Mouse (Mus musculus) midbrain, postnatal 0 days (tissue): ENCODE measurements at regions not wholly inside any gene's neighbourhood (a gene's known extent, or its start where the extent isn't known, plus 50 kb on each side); places are given as distances from the start of the nearest gene placed in this dataset.

ENCODE experiments used
- ATAC-seq: fragments of 200-750 bp; cut with Nextera tagmentation; 2 replicates; pipeline ENCODE4 v1.8.0; 2017; ENCODE audit warnings: moderate number of reproducible peaks, mild to moderate bottlenecking, moderate TSS enrichment, moderate library complexity; ENCODE audit not compliant: low FRiP score
- DNase-seq: peaks from one replicate; pipeline ENCODE4 v3.0.0-alpha.2; 2015; ENCODE audit warnings: low spot score
- H3K27ac ChIP-seq: fragments of 300-500 bp; sonication (generic); 2 replicates; pipeline ENCODE4 v1.5.1; 2014; ENCODE audit warnings: low read depth, mild to moderate bottlenecking, low read length, mixed read lengths
- H3K27me3 ChIP-seq: fragments of 300-500 bp; sonication (generic); 2 replicates; pipeline ENCODE4 v1.6.1; 2014; ENCODE audit warnings: low read length, control low read depth, mixed read lengths; ENCODE audit not compliant: insufficient read depth
- H3K36me3 ChIP-seq: fragments of 300-500 bp; sonication (generic); 2 replicates; pipeline ENCODE4 v1.6.1; 2014; ENCODE audit warnings: low read length, control low read depth, mixed read lengths; ENCODE audit not compliant: insufficient read depth
- H3K4me1 ChIP-seq: fragments of 300-500 bp; sonication (generic); 2 replicates; pipeline ENCODE4 v1.6.1; 2014; ENCODE audit warnings: mild to moderate bottlenecking, control low read depth, antibody characterized with exemption, low read length, mixed read lengths; ENCODE audit not compliant: insufficient read depth
- H3K4me2 ChIP-seq: fragments of 300-500 bp; sonication (generic); 2 replicates; pipeline ENCODE4 v1.6.1; 2014; ENCODE audit warnings: low read depth, mild to moderate bottlenecking, low read length, mixed read lengths; ENCODE audit not compliant: poor library complexity, severe bottlenecking
- H3K4me3 ChIP-seq: fragments of 300-500 bp; sonication (generic); 2 replicates; pipeline ENCODE4 v1.5.1; 2014; ENCODE audit warnings: low read depth, mild to moderate bottlenecking, low read length, moderate library complexity
- H3K9ac ChIP-seq: fragments of 300-500 bp; sonication (generic); replicated peaks from 2 replicates; pipeline ENCODE4 v1.6.1; 2014; ENCODE audit warnings: mild to moderate bottlenecking, low read length, moderate library complexity, mixed read lengths; ENCODE audit not compliant: poor library complexity, severe bottlenecking
- H3K9me3 ChIP-seq: fragments of 300-500 bp; sonication (generic); 2 replicates; pipeline ENCODE4 v1.6.1; 2016; ENCODE audit warnings: low read length, control low read depth
- CTCF ChIP-seq: IDR thresholded peaks from 2 replicates; pipeline ENCODE4 v1.5.1; 2016; ENCODE audit warnings: antibody characterized with exemption, mild to moderate bottlenecking
- WGBS: fragments of 180-500 bp; shearing (Covaris S2); extraction: QIAGEN DNeasy Blood & Tissue Kit; methylation state at CpG from one replicate; pipeline ENCODE4 v1.1.7; 2014; 5-methylcytosine and 5-hydroxymethylcytosine counted together

DNA sequence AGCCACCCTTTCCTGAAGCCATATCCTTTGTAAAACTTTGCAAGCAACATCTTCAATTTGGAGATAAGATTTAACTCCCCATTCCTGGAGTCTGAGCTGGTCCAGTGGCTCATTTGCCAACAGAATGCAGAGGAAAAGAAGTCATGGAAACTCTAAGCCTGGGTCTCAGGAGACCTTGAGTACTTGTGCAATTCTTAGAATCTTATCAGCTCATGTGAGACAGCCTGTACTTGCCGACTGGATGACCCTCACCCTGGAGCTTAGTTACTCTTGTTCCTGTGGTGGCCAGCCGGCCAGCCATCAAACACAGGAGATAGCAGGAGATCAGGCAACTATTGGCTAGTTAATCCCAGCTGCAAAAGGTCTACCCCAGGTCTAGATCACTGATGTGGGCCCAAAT is 196.3 kb downstream of the Slc30a10 start:
- Histone ChIP-seq H3K4me1 (no peaks in the 10 kb centered on the region), H3K27me3 (no peaks in the 10 kb centered on the region), H3K36me3 (no peaks in the 10 kb centered on the region), H3K27ac (no peak overlapping the region), H3K4me3 (no peak overlapping the region), H3K9me3 (no peaks in the 10 kb centered on the region), H3K9ac (no peak overlapping the region), H3K4me2 (no peak overlapping the region)
- ATAC-seq (no peak), DNase-seq (no peak)
- WGBS: 81% methylated on average over 2 of the region's 2 CpGs
- TF ChIP-seq CTCF: no peak

DNA sequence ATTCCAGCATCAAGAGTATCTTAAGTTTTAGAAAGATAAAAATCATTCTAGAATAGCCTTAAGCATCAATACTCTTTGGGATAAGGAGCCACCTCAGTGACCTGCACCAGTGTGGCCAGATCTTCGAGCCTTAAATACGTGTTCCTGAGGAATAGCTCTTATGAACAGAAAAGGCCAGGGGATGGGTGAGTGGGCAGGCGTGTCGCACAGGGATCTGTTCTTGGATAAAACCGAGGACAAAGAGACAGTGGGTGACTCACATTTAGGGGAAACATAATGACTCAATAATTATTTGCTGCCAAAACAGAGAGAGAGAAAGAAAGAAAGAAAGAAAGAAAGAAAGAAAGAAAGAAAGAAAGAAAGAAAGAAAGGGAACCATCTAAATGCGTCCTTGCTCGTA is 200.4 kb downstream of the Slc30a10 start:
- TF ChIP-seq CTCF: no peak
- H3K27ac ChIP-seq: no peak overlapping the region
- DNase-seq: no peak

DNA sequence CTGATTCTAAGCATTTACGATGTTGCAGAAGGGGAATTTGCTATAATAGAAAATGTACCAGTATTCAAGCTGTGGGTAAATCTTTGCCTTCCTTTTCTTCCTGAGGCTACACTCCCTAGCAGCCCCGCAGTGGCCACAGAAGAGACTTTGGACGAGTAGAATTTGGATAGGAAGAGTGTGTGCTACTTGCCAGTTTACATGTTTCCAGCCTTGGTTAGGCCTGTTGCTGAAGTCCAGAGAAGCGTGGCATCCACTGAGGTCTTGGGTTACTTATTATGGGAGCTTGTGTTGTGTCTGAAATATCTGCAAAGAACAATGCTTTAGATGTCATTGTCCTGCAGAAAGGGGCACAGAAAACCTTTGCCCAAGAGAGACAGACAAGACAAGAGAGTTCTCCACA is 200.8 kb downstream of the Slc30a10 start:
- ATAC-seq (no peak), DNase-seq (no peak)
- Histone ChIP-seq H3K9ac (no peak overlapping the region), H3K9me3 (no peaks in the 10 kb centered on the region), H3K36me3 (no peaks in the 10 kb centered on the region), H3K4me2 (no peak overlapping the region), H3K27ac (no peak overlapping the region), H3K4me3 (no peak overlapping the region), H3K4me1 (no peaks in the 10 kb centered on the region), H3K27me3 (no peaks in the 10 kb centered on the region)
- WGBS: 77% methylated on average over 4 of the region's 4 CpGs
- TF ChIP-seq CTCF: no peak

More for the DNA sequence above, 200.4 kb downstream of the Slc30a10 start:
- H3K4me2 ChIP-seq: no peak overlapping the region
- no peak overlapping the region for H3K4me3 ChIP-seq
- H3K9ac ChIP-seq: no peak overlapping the region
- ATAC-seq: no peak
- no peaks in the 10 kb centered on the region for H3K27me3 ChIP-seq
- 84% methylated on average over 7 of the region's 7 CpGs for WGBS
- H3K36me3 ChIP-seq: no peaks in the 10 kb centered on the region
- no peaks in the 10 kb centered on the region for H3K9me3 ChIP-seq
- H3K4me1 ChIP-seq: no peaks in the 10 kb centered on the region

DNA sequence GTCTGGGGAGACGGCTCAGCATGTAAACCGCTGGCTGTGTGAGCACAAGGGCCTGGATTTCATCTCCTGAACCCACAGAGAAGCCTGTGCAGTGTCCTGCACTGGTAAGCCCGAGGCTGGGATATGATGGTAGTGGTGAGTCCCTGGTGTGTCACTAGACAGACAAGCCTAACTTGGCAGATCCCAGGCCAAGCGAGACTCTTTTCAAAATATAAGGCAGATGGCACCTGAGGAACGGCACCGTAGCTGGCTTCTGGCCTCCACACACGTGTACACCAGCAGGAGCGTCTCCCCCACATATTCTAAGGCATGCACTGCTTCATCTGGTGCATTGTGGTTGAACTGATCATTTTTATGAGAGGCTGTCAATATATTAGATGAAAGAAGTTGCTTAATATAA is 202.6 kb downstream of the Slc30a10 start:
- H3K9me3 ChIP-seq: no peaks in the 10 kb centered on the region
- DNase-seq: no peak
- H3K27ac ChIP-seq: no peak overlapping the region
- no peaks in the 10 kb centered on the region for H3K27me3 ChIP-seq
- ATAC-seq: no peak
- H3K9ac ChIP-seq: no peak overlapping the region
- H3K36me3 ChIP-seq: no peaks in the 10 kb centered on the region
- no peak overlapping the region for H3K4me2 ChIP-seq
- H3K4me3 ChIP-seq: no peak overlapping the region
- no peak for TF ChIP-seq CTCF
- H3K4me1 ChIP-seq: no peaks in the 10 kb centered on the region
- 91% methylated on average over 8 of the region's 8 CpGs for WGBS

DNA sequence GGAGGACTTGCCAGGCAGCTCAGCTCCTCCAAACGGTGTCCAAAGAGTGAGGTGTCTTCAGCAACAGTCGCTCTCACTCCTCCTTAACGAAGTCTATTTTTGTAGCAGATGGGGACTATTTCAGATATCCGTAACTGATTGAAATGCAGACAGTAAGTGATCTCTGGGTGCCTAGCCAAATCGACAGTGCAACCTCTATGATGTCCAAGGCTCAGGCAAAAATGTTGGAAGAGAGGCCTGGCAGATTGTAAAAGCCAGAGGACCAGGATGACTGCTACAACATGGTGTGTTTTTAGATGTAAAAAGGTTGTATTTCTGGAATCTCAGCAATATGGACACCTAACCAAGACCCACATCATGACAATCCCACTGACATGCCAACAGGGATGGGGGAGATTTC is 204.8 kb downstream of the Slc30a10 start:
- H3K9me3 ChIP-seq: no peaks in the 10 kb centered on the region
- TF ChIP-seq CTCF: no peak
- WGBS: 78% methylated on average over 5 of the region's 5 CpGs
- DNase-seq: no peak
- H3K4me2 ChIP-seq: no peak overlapping the region
- no peak overlapping the region for H3K4me3 ChIP-seq
- H3K9ac ChIP-seq: no peak overlapping the region
- H3K27ac ChIP-seq: no peak overlapping the region
- no peak for ATAC-seq
- no peaks in the 10 kb centered on the region for H3K4me1 ChIP-seq
- no peaks in the 10 kb centered on the region for H3K36me3 ChIP-seq
- no peaks in the 10 kb centered on the region for H3K27me3 ChIP-seq

DNA sequence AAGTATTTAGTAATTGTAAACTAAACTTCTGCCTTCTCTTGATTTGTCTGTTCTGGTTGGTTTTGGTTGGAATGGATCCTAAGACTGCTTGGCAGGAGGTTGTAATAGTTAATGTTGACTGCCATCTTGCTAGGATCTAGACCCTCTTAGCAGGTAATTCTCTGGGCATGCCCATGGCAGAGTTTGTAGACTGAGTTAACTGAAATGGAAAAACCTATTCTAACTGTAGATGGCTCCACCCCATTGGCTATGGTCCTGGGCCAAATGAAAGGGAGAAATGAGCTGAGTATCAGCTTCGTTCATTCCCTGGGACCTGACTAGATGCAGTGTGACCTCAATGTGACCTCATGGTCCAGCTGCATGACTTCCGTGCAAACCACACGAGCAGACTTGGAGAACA is 207.7 kb downstream of the Slc30a10 start:
- TF ChIP-seq CTCF: no peak
- WGBS: 76% methylated on average over 3 of the region's 3 CpGs
- no peak overlapping the region for H3K27ac ChIP-seq

More for the DNA sequence above, 207.7 kb downstream of the Slc30a10 start:
- Histone ChIP-seq H3K27me3 (no peaks in the 10 kb centered on the region), H3K9ac (no peak overlapping the region), H3K4me3 (no peak overlapping the region), H3K4me2 (no peak overlapping the region), H3K9me3 (no peaks in the 10 kb centered on the region), H3K4me1 (no peaks in the 10 kb centered on the region), H3K36me3 (no peaks in the 10 kb centered on the region)
- no peak for ATAC-seq
- DNase-seq: no peak
